Mouse (Mus musculus) forebrain, embryonic 12.5 days (tissue): ENCODE measurements at regions not wholly inside any gene's neighbourhood (a gene's known extent, or its start where the extent isn't known, plus 50 kb on each side); places are given as distances from the start of the nearest gene placed in this dataset.

Experiments
- ATAC-seq: fragments of 200-750 bp; cut with Nextera tagmentation; 2 replicates; pipeline ENCODE4 v1.8.0; 2017; ENCODE audit warnings: moderate TSS enrichment; ENCODE audit not compliant: low FRiP score
- H3K27ac ChIP-seq: fragments of 300-500 bp; sonication (generic); 2 replicates; pipeline ENCODE4 v1.5.1; 2016; ENCODE audit warnings: mild to moderate bottlenecking
- H3K27me3 ChIP-seq: fragments of 300-500 bp; sonication (generic); 2 replicates; pipeline ENCODE4 v1.6.1; 2016; ENCODE audit warnings: mild to moderate bottlenecking
- H3K36me3 ChIP-seq: fragments of 300-500 bp; sonication (generic); replicated peaks from 2 replicates; pipeline ENCODE4 v1.6.1; 2016; ENCODE audit warnings: mild to moderate bottlenecking
- H3K4me1 ChIP-seq: fragments of 300-500 bp; sonication (generic); 2 replicates; pipeline ENCODE4 v1.6.1; 2016
- H3K4me2 ChIP-seq: fragments of 300-500 bp; sonication (generic); 2 replicates; pipeline ENCODE4 v1.6.1; 2016; ENCODE audit warnings: mild to moderate bottlenecking, moderate library complexity
- H3K4me3 ChIP-seq: fragments of 300-500 bp; sonication (generic); replicated peaks from 2 replicates; pipeline ENCODE4 v1.5.1; 2016; ENCODE audit warnings: mild to moderate bottlenecking
- H3K9ac ChIP-seq: fragments of 300-500 bp; sonication (generic); 2 replicates; pipeline ENCODE4 v1.6.1; 2016; ENCODE audit warnings: mild to moderate bottlenecking
- H3K9me3 ChIP-seq: fragments of 300-500 bp; sonication (generic); 2 replicates; pipeline ENCODE4 v1.6.1; 2016
- WGBS: fragments of 180-500 bp; shearing (Covaris S2); methylation state at CpG from one replicate; pipeline ENCODE4 v1.1.7; 2016; 5-methylcytosine and 5-hydroxymethylcytosine counted together

DNA sequence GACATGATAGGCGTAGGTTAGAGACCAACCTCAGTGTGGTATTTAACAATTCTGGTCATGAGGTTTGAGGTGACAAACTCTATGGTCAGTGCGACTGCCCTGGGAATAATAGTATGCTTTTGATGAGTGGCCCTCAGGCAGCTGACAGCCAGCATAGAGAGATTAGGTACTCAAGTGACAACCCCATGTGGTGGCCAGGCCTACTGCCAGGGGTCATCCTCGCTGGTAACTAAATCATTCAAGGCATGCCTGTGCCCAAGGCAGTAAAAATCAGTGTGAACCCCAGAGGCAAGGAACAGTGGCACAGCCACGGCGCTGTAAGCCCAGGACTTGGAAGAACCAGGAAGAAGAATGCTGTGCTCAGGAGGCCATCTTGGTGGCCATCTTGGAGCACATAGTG lies 134.6 kb upstream of the Jarid2 start:
- H3K9ac ChIP-seq = no peak overlapping the region
- H3K4me1 ChIP-seq = no peaks in the 10 kb centered on the region
- H3K4me2 ChIP-seq = no peak overlapping the region
- H3K36me3 ChIP-seq = no peaks in the 10 kb centered on the region
- H3K4me3 ChIP-seq = no peak overlapping the region
- 0 out of 2 replicates have a peak, but pooled peaks cover 4% of the 10 kb centered on the region for H3K27me3 ChIP-seq
- H3K9me3 ChIP-seq = no peaks in the 10 kb centered on the region
- no peak overlapping the region for H3K27ac ChIP-seq
- no peak for ATAC-seq
- 92% methylated on average over 5 of the region's 5 CpGs for WGBS

DNA sequence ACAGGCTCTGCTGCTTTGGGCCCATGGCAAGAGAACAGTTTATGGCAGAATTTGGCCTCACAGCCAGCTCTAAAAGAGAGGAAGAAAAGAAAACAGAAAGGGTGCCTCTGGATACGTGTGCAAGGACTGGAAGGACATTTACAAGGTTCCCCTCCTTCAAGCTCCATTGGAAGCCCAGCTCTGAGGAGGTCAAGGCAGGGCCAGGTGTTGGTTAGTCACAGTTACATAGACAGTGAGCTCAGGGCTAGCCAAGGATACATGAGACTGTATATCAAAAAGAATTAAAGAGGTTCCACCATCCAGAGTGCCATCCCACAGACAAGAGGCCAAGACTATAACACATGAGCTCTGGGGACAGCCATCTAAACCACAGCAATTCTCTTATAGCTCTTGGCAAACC lies 131.6 kb upstream of the Jarid2 start:
- Histone ChIP-seq H3K27ac (no peak overlapping the region), H3K4me3 (no peak overlapping the region), H3K36me3 (no peaks in the 10 kb centered on the region), H3K27me3 (peaks cover 23% of the 10 kb centered on the region), H3K9me3 (no peaks in the 10 kb centered on the region), H3K9ac (no peak overlapping the region), H3K4me1 (peaks cover 16% of the 10 kb centered on the region), H3K4me2 (no peak overlapping the region)
- 67% methylated on average over 1 of the region's 1 CpGs for WGBS
- ATAC-seq = no peak

DNA sequence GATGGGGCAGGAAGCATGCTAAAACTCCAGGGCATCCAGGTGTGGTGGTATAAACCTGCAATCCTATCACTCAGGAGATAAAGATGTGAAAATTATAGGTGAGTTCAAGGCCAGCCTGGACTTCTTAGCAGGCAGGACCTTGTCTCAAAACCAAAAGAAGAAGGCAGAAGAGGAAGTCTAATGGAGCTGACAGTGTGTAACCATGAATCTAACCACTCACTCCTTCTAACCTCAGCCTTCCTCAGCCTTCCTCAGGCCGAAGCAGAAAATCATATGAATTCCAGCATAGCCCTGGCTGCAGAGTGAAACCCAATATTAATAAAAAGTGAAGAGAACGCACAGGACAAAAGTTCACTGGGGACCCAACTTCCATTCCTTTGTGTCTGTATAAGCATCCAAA lies 128.2 kb upstream of the Jarid2 start:
- WGBS = 86% methylated on average over 2 of the region's 2 CpGs
- no peak for ATAC-seq

DNA sequence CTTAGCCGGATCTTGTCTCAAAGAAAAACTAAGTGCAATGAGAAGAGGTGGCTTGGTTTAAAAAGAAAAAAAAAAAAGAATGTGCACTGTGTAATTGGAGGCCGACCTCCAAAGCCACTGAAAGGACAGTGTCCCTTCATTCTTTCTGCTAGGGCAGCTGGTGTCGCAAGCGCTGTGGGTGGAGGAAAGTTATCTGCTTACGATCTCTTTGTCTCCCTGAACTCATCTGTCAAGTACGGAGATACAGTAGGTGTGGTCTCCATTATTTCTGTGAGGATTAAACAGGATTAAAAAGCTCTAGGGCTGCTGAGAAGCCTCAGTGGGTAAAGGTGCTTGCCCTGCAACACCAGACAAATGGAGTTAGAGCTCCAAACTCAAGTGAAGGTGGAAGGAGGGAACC lies 126.6 kb upstream of the Jarid2 start:
- H3K27ac ChIP-seq = no peak overlapping the region
- H3K9me3 ChIP-seq = no peaks in the 10 kb centered on the region
- no peaks in the 10 kb centered on the region for H3K36me3 ChIP-seq
- 13% methylated on average over 6 of the region's 6 CpGs for WGBS
- H3K27me3 ChIP-seq = peaks cover 35% of the 10 kb centered on the region
- no peak overlapping the region for H3K9ac ChIP-seq
- H3K4me1 ChIP-seq = peaks cover 23% of the 10 kb centered on the region
- H3K4me2 ChIP-seq = no peak overlapping the region
- no peak overlapping the region for H3K4me3 ChIP-seq
- ATAC-seq = no peak

More for the DNA sequence above, 128.2 kb upstream of the Jarid2 start:
- H3K4me1 ChIP-seq = peaks cover 18% of the 10 kb centered on the region
- no peak overlapping the region for H3K27ac ChIP-seq
- H3K36me3 ChIP-seq = no peaks in the 10 kb centered on the region
- no peaks in the 10 kb centered on the region for H3K9me3 ChIP-seq
- no peak overlapping the region for H3K4me3 ChIP-seq
- H3K9ac ChIP-seq = no peak overlapping the region
- peaks cover 35% of the 10 kb centered on the region for H3K27me3 ChIP-seq
- no peak overlapping the region for H3K4me2 ChIP-seq

DNA sequence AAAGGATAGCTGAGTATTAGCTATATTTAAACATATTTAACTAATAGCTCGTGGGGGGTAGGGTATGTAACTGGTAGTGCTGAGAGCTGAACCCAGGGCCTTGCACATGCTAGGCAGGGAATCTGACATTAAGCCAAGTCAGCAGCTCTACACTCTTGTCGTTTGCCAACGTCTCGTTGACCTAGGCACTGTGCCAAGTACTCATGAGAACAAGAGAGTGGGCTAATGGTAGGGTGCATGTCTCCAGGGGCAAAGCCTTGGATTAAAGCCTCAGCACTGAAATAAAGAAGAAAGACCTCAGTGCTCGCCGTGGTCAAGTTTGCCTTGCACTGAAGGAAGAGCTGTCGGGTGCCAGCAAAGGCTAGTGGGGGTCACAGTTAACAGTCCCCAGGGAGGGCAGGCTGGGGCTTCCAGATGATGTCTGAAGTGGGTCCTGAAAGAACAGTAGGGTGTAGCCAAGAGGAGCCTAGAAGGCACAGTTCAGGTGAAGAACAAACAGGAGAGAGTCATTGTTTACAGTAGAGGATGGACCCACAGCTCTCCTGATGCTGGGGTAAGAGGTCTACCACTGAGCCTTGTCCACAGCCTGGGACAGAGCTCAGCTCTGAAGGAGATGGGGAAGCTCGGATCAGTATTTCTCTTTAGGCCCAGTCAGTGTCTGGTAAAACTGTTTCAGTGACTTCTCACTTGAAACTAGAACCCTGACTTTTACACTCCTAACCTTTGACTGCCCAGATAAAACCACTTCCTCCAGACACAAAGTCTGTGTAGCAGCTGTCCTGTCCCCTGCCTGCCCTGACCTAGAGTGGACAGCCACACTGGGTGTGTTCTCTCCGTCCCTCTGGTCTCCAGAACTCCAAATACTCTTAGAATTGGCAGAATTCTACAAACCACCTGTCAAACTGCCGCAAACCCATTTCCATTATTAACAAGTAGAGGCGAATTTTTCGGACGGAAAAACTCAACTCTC lies 121.7 kb upstream of the Jarid2 start:
- no peak overlapping the region for H3K9ac ChIP-seq
- no peak overlapping the region for H3K4me3 ChIP-seq
- H3K4me1 ChIP-seq = peaks cover 8% of the 10 kb centered on the region
- H3K36me3 ChIP-seq = no peaks in the 10 kb centered on the region
- H3K9me3 ChIP-seq = no peaks in the 10 kb centered on the region
- no peak for ATAC-seq
- H3K27ac ChIP-seq = no peak overlapping the region
- no peak overlapping the region for H3K4me2 ChIP-seq
- 76% methylated on average over 13 of the region's 13 CpGs for WGBS
- peaks cover 13% of the 10 kb centered on the region for H3K27me3 ChIP-seq

DNA sequence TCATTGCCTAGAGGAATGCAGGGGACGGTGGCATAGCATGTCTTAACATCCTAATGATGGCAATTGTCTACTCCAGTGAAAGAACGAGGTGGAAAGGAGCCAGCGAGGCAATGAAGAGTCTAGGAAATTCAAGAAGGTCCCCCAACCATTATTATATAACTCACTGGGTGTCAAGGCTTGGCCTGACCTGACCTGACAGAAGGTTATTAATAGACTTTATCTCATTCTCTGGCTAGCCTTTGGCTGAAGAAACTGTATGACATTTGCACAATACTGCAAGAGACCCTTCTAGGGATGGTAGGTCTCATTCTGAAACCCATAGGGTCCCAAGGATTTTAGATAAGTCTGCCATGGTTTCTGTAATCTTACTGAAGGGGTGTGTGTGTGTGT lies 121.0 kb upstream of the Jarid2 start:
- Histone ChIP-seq H3K9me3 (no peaks in the 10 kb centered on the region), H3K4me1 (0 out of 2 replicates have a peak, but pooled peaks cover 4% of the 10 kb centered on the region), H3K27me3 (peaks cover 6% of the 10 kb centered on the region; the same call in 1 of the 2 replicates), H3K27ac (no peak overlapping the region), H3K4me2 (no peak overlapping the region), H3K36me3 (no peaks in the 10 kb centered on the region), H3K4me3 (no peak overlapping the region), H3K9ac (no peak overlapping the region)
- 82% methylated on average over 3 of the region's 3 CpGs for WGBS
- ATAC-seq = no peak

DNA sequence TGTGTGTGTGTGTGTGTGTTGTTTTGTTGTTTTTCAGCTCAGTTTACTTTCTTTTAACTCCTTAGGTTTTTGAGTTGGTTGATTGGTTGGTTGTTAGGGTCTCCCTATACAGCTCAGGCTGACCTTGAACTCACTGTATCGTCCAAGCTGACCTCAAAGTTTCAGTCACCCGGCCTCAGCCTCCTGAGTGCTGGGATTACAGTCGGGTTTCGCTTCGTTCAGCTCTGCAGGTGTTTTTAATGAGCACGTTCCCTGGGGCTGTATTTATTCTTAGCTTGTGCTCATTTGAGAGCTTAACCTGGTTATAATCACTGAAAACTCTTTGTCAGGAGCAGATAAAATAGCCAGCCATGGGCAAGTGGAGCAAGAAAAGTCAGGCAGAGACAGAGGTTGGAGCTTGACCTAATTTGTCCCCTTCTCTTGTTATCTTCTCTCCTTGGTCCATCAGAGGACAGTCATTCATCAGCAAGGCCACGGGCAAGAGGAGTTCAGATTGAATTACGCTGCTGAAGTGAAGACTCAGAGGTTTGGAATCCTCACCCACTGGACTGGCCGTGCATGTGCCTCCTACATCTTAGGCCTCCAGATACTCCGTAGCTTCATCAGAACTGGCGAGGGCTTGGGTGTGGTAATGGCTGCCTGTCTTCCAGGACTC lies 120.5 kb upstream of the Jarid2 start:
- no peak overlapping the region for H3K27ac ChIP-seq
- no peak overlapping the region for H3K4me2 ChIP-seq
- no peak for ATAC-seq
- H3K4me1 ChIP-seq = 0 out of 2 replicates have a peak, but pooled peaks cover 4% of the 10 kb centered on the region
- no peaks in the 10 kb centered on the region for H3K36me3 ChIP-seq
- no peak overlapping the region for H3K9ac ChIP-seq
- H3K27me3 ChIP-seq = 0 out of 2 replicates have a peak, but pooled peaks cover 3% of the 10 kb centered on the region
- 68% methylated on average over 11 of the region's 11 CpGs for WGBS
- no peak overlapping the region for H3K4me3 ChIP-seq
- H3K9me3 ChIP-seq = no peaks in the 10 kb centered on the region

DNA sequence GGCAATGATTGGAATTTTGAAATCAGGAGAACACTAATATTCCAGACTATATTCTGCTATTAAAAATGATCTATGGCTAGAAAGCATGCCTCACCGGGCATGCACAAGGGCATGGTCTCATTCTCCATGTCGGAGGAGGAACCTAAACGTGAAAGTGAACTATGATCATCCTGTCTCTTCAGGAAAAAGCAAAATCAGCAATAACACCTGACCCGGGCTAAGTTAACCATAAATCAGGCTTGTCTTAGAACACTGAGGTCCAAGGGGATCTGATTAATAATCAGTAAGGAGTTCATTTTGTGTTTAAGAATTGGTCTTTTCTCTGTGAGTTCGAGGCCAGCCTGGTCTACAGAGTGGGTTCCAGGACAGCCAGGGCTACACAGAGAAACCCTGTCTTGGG lies 119.7 kb upstream of the Jarid2 start:
- Histone ChIP-seq H3K4me2 (no peak overlapping the region), H3K4me1 (0 out of 2 replicates have a peak, but pooled peaks cover 4% of the 10 kb centered on the region), H3K36me3 (no peaks in the 10 kb centered on the region), H3K27me3 (no peaks in the 10 kb centered on the region), H3K27ac (no peak overlapping the region), H3K4me3 (no peak overlapping the region), H3K9me3 (no peaks in the 10 kb centered on the region), H3K9ac (no peak overlapping the region)
- 92% methylated on average over 5 of the region's 5 CpGs for WGBS
- no peak for ATAC-seq

DNA sequence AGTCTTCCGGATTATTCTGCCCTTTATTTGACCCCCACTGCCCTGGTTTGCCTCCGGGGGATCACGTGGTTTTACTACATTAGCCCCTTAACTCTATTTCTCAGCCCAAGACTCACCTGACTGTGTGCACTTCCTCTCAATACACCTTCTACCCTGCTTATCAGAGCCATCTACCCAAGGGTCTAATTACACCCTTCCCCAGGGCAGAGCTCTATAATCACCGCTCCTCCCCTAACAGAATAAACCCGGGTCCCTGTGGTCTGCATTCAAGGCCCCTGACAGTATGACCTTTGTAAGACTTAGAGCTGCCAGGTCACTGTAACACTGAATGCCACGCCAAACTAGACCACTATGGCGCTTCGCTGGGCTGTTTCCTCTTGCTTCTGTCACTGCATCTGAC lies 113.6 kb upstream of the Jarid2 start:
- Histone ChIP-seq H3K4me1 (no peaks in the 10 kb centered on the region), H3K4me3 (no peak overlapping the region), H3K27ac (no peak overlapping the region), H3K9me3 (no peaks in the 10 kb centered on the region), H3K36me3 (no peaks in the 10 kb centered on the region), H3K27me3 (no peaks in the 10 kb centered on the region), H3K4me2 (no peak overlapping the region), H3K9ac (no peak overlapping the region)
- ATAC-seq = no peak
- 73% methylated on average over 8 of the region's 8 CpGs for WGBS

DNA sequence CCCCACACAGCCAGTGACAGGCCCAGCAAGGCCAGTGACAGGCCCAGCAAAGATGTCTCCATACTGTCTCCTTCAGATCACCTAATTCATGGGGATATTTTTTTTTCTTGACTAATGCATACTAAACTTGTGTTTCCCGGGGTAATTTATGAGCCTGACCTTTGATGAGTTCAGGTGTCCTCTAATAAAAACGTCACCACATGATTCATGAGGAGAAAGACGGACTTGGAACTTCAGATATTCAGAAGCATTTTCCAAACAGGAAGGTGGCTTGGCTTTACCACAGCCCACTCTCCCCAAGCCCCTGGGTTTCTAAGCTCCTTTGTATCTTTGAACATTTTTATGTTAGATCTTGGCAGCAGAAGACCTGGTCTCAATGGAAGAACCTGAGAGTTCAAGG lies 110.9 kb upstream of the Jarid2 start:
- Histone ChIP-seq H3K9ac (no peak overlapping the region), H3K36me3 (no peaks in the 10 kb centered on the region), H3K27me3 (0 out of 2 replicates have a peak, but pooled peaks cover 9% of the 10 kb centered on the region), H3K9me3 (no peaks in the 10 kb centered on the region), H3K4me1 (peaks cover 10% of the 10 kb centered on the region), H3K4me3 (no peak overlapping the region), H3K4me2 (no peak overlapping the region), H3K27ac (no peak overlapping the region)
- WGBS = 83% methylated on average over 3 of the region's 3 CpGs
- no peak for ATAC-seq

DNA sequence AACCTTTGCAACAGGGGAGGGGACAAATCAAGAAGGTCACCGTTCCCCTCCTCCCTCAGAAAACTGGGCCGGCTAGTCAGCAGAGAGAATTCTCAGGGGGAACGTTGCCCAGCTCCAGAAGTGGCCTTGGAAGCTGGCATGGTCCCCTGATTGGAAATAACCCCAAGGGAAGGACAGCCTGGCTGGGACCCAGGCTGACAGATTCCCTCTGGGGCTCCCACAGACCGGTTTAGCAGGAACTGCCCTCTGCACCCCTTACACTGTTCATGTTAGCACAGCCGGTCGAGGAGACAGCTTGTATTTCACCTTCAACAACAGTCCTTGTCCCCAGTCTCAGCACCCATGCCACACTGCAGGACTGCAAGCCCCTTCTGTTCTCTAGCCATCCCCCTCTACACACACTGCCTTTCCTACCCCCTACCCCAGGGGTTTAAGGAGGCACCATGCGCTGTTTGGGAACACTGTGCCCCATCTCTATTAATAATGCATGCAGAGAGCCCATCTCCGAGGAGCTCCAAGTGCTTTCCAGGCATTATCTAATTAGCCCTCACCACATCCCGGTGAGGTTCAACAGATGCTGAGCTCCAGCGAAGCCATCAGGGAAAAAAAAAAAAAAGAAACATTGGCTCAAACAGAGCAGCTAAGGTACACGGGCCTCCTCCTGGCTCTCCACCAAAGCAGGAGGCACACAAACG lies 106.5 kb upstream of the Jarid2 start:
- Histone ChIP-seq H3K9me3 (no peaks in the 10 kb centered on the region), H3K4me3 (no peak overlapping the region), H3K9ac (no peak overlapping the region), H3K36me3 (no peaks in the 10 kb centered on the region), H3K4me2 (no peak overlapping the region), H3K27ac (no peak overlapping the region), H3K27me3 (peaks cover 34% of the 10 kb centered on the region; the same call in 1 of the 2 replicates), H3K4me1 (peaks cover 22% of the 10 kb centered on the region)
- WGBS = 32% methylated on average over 12 of the region's 12 CpGs
- ATAC-seq = no peak

DNA sequence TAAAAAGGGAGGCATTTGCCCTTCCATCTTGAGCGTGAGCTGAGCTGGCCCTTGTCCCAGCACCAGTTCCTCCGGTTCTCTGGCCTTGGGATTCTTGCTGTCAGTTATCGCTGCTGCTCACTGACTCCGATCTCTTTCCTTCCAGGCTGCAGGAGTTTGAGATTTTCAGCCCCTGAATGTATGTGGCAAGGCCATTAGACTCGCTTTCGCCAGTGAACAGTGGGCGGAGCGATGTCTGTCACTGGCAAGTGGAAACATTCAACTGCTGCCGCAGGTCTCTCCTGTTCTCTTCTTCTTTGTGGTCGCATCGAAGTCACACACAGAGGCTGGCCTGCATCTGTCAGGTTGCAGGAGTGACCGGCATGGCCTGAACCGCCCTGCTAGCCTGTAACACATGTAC lies 104.6 kb upstream of the Jarid2 start:
- no peak overlapping the region for H3K27ac ChIP-seq

More for the DNA sequence above, 104.6 kb upstream of the Jarid2 start:
- Histone ChIP-seq H3K9ac (no peak overlapping the region), H3K4me2 (no peak overlapping the region), H3K4me1 (peaks cover 22% of the 10 kb centered on the region), H3K36me3 (no peaks in the 10 kb centered on the region), H3K27me3 (peaks cover 34% of the 10 kb centered on the region; the same call in 1 of the 2 replicates), H3K4me3 (no peak overlapping the region), H3K9me3 (no peaks in the 10 kb centered on the region)
- 44% methylated on average over 13 of the region's 13 CpGs for WGBS
- ATAC-seq = no peak
